Mouse (Mus musculus) forebrain, embryonic 16.5 days (tissue): ENCODE results near the gene Mid1. TPM values are rescaled to one million over a fixed set of nuclear protein-coding genes. Genes with fewer than 3 reads are reported as not detected.
"Not testable (repeated sequence)": the region's sequence is repeated elsewhere in the genome, so short reads cannot be mapped to it uniquely, and the experiment has no call there.

Experiments used
- ATAC-seq: fragments of 200-750 bp; cut with Nextera tagmentation; 2 replicates; pipeline ENCODE4 v1.8.0; 2017; ENCODE audit warnings: mild to moderate bottlenecking, moderate library complexity
- H3K27ac ChIP-seq: fragments of 300-500 bp; sonication (generic); 2 replicates; pipeline ENCODE4 v1.5.1; 2014; ENCODE audit warnings: low read length, control low read depth
- H3K27me3 ChIP-seq: fragments of 300-500 bp; sonication (generic); replicated peaks from 2 replicates; pipeline ENCODE4 v1.6.1; 2014; ENCODE audit warnings: low read length; ENCODE audit not compliant: control insufficient read depth, insufficient read depth
- H3K36me3 ChIP-seq: fragments of 300-500 bp; sonication (generic); 2 replicates; pipeline ENCODE4 v1.6.1; 2014; ENCODE audit not compliant: control insufficient read depth, insufficient read depth
- H3K4me1 ChIP-seq: fragments of 300-500 bp; sonication (generic); replicated peaks from 2 replicates; pipeline ENCODE4 v1.6.1; 2014; ENCODE audit warnings: low read length; ENCODE audit not compliant: control insufficient read depth, insufficient read depth
- H3K4me2 ChIP-seq: fragments of 300-500 bp; sonication (generic); 2 replicates; pipeline ENCODE4 v1.6.1; 2014; ENCODE audit warnings: mild to moderate bottlenecking, low read length, control low read depth
- H3K4me3 ChIP-seq: fragments of 300-500 bp; sonication (generic); replicated peaks from 2 replicates; pipeline ENCODE4 v1.5.1; 2014; ENCODE audit warnings: mild to moderate bottlenecking, low read length, control low read depth
- H3K9ac ChIP-seq: fragments of 300-500 bp; sonication (generic); replicated peaks from 2 replicates; pipeline ENCODE4 v1.6.1; 2014; ENCODE audit warnings: low read depth, low read length, control low read depth
- H3K9me3 ChIP-seq: fragments of 300-500 bp; sonication (generic); 2 replicates; pipeline ENCODE4 v1.6.1; 2016; ENCODE audit warnings: low read length; ENCODE audit not compliant: control insufficient read depth
- WGBS: fragments of 180-500 bp; shearing (Covaris S2); extraction: QIAGEN DNeasy Blood & Tissue Kit; methylation state at CpG from one replicate; pipeline ENCODE4 v1.1.7; 2014; 5-methylcytosine and 5-hydroxymethylcytosine counted together
- polyA plus RNA-seq: library from polyadenylated mRNA; unstranded; fragments of >200 nt; fragmentation: Nextera tagmentation; extraction: Ambion mirVana; gene quantifications from 2 replicates; pipeline ENCODE4 v1.2.1, GENCODE M21; 2015

Mid1 gene
- polyA plus RNA-seq, 1 experiment from 2014 or later, result 10.0 TPM

- not testable (repeated sequence) for H3K4me3 ChIP-seq, H3K27me3 ChIP-seq, H3K36me3 ChIP-seq, H3K4me2 ChIP-seq, H3K9me3 ChIP-seq, H3K9ac ChIP-seq, H3K27ac ChIP-seq, H3K4me1 ChIP-seq
- WGBS, result 68% methylated on average over 3 of the region's 3 CpGs
- peak; percentile 12; the same call in 1 of the 2 replicates for ATAC-seq
Measured at GRCm38 (mm10) chrX:169975681-169976131, 290.7 kb downstream of the Mid1 start.

- not testable (repeated sequence) for H3K27me3 ChIP-seq, ATAC-seq, H3K9me3 ChIP-seq, H3K27ac ChIP-seq, H3K36me3 ChIP-seq, H3K4me1 ChIP-seq, H3K9ac ChIP-seq, H3K4me2 ChIP-seq, H3K4me3 ChIP-seq
- WGBS, result 68% methylated on average over 5 of the region's 5 CpGs
Measured at GRCm38 (mm10) chrX:169976340-169976739, 291.3 kb downstream of the Mid1 start.

- H3K9ac ChIP-seq, H3K9me3 ChIP-seq, H3K4me2 ChIP-seq, ATAC-seq, H3K27ac ChIP-seq, H3K4me1 ChIP-seq, H3K4me3 ChIP-seq, H3K27me3 ChIP-seq: not testable (repeated sequence)
- H3K36me3 ChIP-seq, result peaks cover 16% of the 10 kb centered on the region
- 90% methylated on average over 7 of the region's 7 CpGs for WGBS
Measured at GRCm38 (mm10) chrX:169977856-169978435, 292.9 kb downstream of the Mid1 start.

- H3K4me3 ChIP-seq, result peak overlapping the region; percentile 33
- not testable (repeated sequence) for H3K4me1 ChIP-seq, H3K9me3 ChIP-seq, H3K27me3 ChIP-seq
- 56% methylated on average over 29 of the region's 29 CpGs for WGBS
- ATAC-seq, result peak; percentile 20
- peak overlapping the region; percentile 49 for H3K4me2 ChIP-seq
- H3K9ac ChIP-seq, result peak overlapping the region; percentile 27
- H3K36me3 ChIP-seq, result peaks cover 16% of the 10 kb centered on the region
- peak overlapping the region; percentile 12 for H3K27ac ChIP-seq
Measured at GRCm38 (mm10) chrX:169978436-169979381, 293.7 kb downstream of the Mid1 start.

- H3K4me2 ChIP-seq, result peak overlapping the region; percentile 49
- H3K27me3 ChIP-seq, H3K4me1 ChIP-seq: not testable (repeated sequence)
- ATAC-seq, result peak; percentile 45
- peaks cover 22% of the 10 kb centered on the region for H3K36me3 ChIP-seq
- peak overlapping the region; percentile 33 for H3K4me3 ChIP-seq
- peak overlapping the region; percentile 27 for H3K9ac ChIP-seq
- H3K27ac ChIP-seq, result peak overlapping the region; percentile 9; the same call in 1 of the 2 replicates
- WGBS, result 63% methylated on average over 20 of the region's 20 CpGs
- H3K9me3 ChIP-seq, result peaks cover 14% of the 10 kb centered on the region
Measured at GRCm38 (mm10) chrX:169979461-169980202, 294.6 kb downstream of the Mid1 start.

GRCm38 (mm10) chrX:169980203-169980556 is 295.2 kb downstream of the Mid1 start:
- ATAC-seq, H3K27ac ChIP-seq, H3K9ac ChIP-seq, H3K4me1 ChIP-seq, H3K4me3 ChIP-seq, H3K27me3 ChIP-seq, H3K4me2 ChIP-seq: not testable (repeated sequence)
- WGBS, result 82% methylated on average over 6 of the region's 6 CpGs
- peaks cover 25% of the 10 kb centered on the region for H3K36me3 ChIP-seq
- peaks cover 17% of the 10 kb centered on the region for H3K9me3 ChIP-seq

GRCm38 (mm10) chrX:169980809-169981289 is 295.9 kb downstream of the Mid1 start:
- Histone ChIP-seq H3K4me3 (no peak overlapping the region), H3K4me2 (no peak overlapping the region), H3K9ac (no peak overlapping the region), H3K4me1 (peaks cover 7% of the 10 kb centered on the region), H3K36me3 (peaks cover 29% of the 10 kb centered on the region), H3K9me3 (peaks cover 17% of the 10 kb centered on the region), H3K27ac (no peak overlapping the region), H3K27me3 (no peaks in the 10 kb centered on the region)
- 89% methylated on average over 12 of the region's 12 CpGs for WGBS
- ATAC-seq, result no peak

GRCm38 (mm10) chrX:169981761-169982181 is 296.8 kb downstream of the Mid1 start:
- not testable (repeated sequence) for H3K27ac ChIP-seq, H3K9ac ChIP-seq, H3K4me3 ChIP-seq, H3K27me3 ChIP-seq, H3K4me2 ChIP-seq, ATAC-seq, H3K4me1 ChIP-seq
- Histone ChIP-seq H3K9me3 (peaks cover 17% of the 10 kb centered on the region), H3K36me3 (peaks cover 30% of the 10 kb centered on the region)
- 91% methylated on average over 19 of the region's 19 CpGs for WGBS
